Mouse (Mus musculus): ENCODE measurements around the gene Gm49352. TPM values are rescaled to one million over a fixed set of nuclear protein-coding genes. Genes with fewer than 3 reads are reported as not detected.
"Not testable (repeated sequence)": the region's sequence is repeated elsewhere in the genome, so short reads cannot be mapped to it uniquely, and the experiment has no call there.

Gm49352 gene
- not detected in 2 replicates for polyA plus RNA-seq (2015; fragmentation: Nextera tagmentation; extraction: Ambion mirVana)

- H3K27ac ChIP-seq (replicated peaks); H3K27me3 ChIP-seq (ENCODE audit: control insufficient read depth, insufficient read depth, low read length); H3K4me2 ChIP-seq (replicated peaks; ENCODE audit: low read depth); H3K4me3 ChIP-seq (ENCODE audit: low read depth, low read length); H3K36me3 ChIP-seq (ENCODE audit: control insufficient read depth, insufficient read depth, low read length); ATAC-seq (ENCODE audit: low FRiP score, low TSS enrichment); H3K4me1 ChIP-seq (replicated peaks; ENCODE audit: control insufficient read depth, insufficient read depth); H3K9me3 ChIP-seq (ENCODE audit: control insufficient read depth, low read length); DNase-seq (ENCODE audit: low spot score); H3K9ac ChIP-seq (ENCODE audit: low read length): not testable (repeated sequence)
- WGBS: 18% methylated on average over 1 of the region's 1 CpGs
These were observed at the start of gene Gm49352 for GRCm38 (mm10) chr13:61568074-61568473. Gene Gm49352, minus strand, starts transcription at chr13:61568174.

- Histone ChIP-seq H3K9me3 (ENCODE audit: control insufficient read depth, low read length) (no peaks in the 10 kb centered on the region), H3K4me3 (ENCODE audit: low read depth, low read length) (no peak within 1 kb of the TSS), H3K4me2 (replicated peaks; ENCODE audit: low read depth) (no peak within 1 kb of the TSS), H3K27ac (replicated peaks) (no peak within 1 kb of the TSS), H3K36me3 (ENCODE audit: control insufficient read depth, insufficient read depth, low read length) (no peaks in the 10 kb centered on the region), H3K9ac (ENCODE audit: low read length) (no peak within 1 kb of the TSS), H3K27me3 (ENCODE audit: control insufficient read depth, insufficient read depth, low read length) (no peaks in the 10 kb centered on the region), H3K4me1 (replicated peaks; ENCODE audit: control insufficient read depth, insufficient read depth) (no peaks in the 10 kb centered on the region)
- TF ChIP-seq EP300 (optimal IDR thresholded peaks at IDR 0.05) (no peak), CTCF (IDR thresholded peaks at IDR 0.05; ENCODE audit: low read depth) (no peak)
- DNase-seq (ENCODE audit: low spot score) (no peak), ATAC-seq (ENCODE audit: low FRiP score, low TSS enrichment) (no peak)
These were observed 2.1 kb upstream of the Gm49352 start, which contains the start of gene Cts3 for GRCm38 (mm10) chr13:61570027-61570426. Gene Cts3, minus strand, starts transcription at chr13:61570127.

- Histone ChIP-seq H3K4me3 (ENCODE audit: low read depth, low read length) (no peak within 1 kb of the TSS), H3K4me2 (replicated peaks; ENCODE audit: low read depth) (no peak within 1 kb of the TSS), H3K36me3 (ENCODE audit: control insufficient read depth, insufficient read depth, low read length) (no peaks in the 10 kb centered on the region), H3K27ac (replicated peaks) (no peak within 1 kb of the TSS), H3K4me1 (replicated peaks; ENCODE audit: control insufficient read depth, insufficient read depth) (no peaks in the 10 kb centered on the region), H3K9me3 (ENCODE audit: control insufficient read depth, low read length) (0 out of 2 replicates have a peak, but pooled peaks cover 3% of the 10 kb centered on the region), H3K9ac (ENCODE audit: low read length) (no peak within 1 kb of the TSS), H3K27me3 (ENCODE audit: control insufficient read depth, insufficient read depth, low read length) (no peaks in the 10 kb centered on the region)
- ATAC-seq (ENCODE audit: low FRiP score, low TSS enrichment) (no peak), DNase-seq (ENCODE audit: low spot score) (no peak)
- no peak for TF ChIP-seq CTCF (IDR thresholded peaks at IDR 0.05; ENCODE audit: low read depth)
- TF ChIP-seq EP300 (optimal IDR thresholded peaks at IDR 0.05): no peak
- 59% methylated on average over 4 of the region's 4 CpGs for WGBS
These were observed 26.3 kb downstream of the Gm49352 start, which contains the start of gene Ctsm for GRCm38 (mm10) chr13:61541631-61542030. Gene Ctsm, minus strand, starts transcription at chr13:61541839.

Other genes starting within 250 kb of the Gm49352 start
- gene Cts7, start 210.0 kb downstream of the Gm49352 start, polyA plus RNA-seq (2015; fragmentation: Nextera tagmentation; extraction: Ambion mirVana): not detected in 2 replicates
- not detected in 2 replicates for gene Ctsm, start 26.3 kb downstream of the Gm49352 start, polyA plus RNA-seq (2015; fragmentation: Nextera tagmentation; extraction: Ambion mirVana)
- not detected in 2 replicates for gene Cts3, start 2.0 kb upstream of the Gm49352 start, polyA plus RNA-seq (2015; fragmentation: Nextera tagmentation; extraction: Ambion mirVana)